ENCODE assay signal across 8 mouse cellular contexts in the genomic region with DNA sequence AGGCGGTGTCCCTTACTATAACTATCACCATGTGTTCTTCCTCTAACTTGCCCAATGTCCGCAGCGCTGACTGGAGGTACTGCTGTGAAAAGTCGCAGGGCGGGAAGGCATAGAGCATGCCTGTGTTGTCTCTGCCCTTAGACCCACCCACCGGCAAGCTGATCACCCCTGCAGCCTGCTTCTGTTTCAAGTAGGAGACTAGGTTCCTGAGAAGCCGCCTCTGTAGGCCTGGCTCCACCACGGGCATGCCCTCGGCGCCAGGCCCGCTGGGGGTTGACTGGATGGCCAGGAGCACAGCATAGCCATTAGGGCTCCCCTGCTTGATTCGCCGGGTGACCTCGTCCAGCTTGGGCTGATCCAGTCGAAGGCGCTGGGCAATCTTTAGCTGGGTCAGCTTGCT. TPM values are rescaled to one million over a fixed set of nuclear protein-coding genes. Genes with fewer than 3 reads are reported as not detected.
A peak's percentile ranks its signal among the peaks of the same experiment; 100 is the strongest.
DNase-seq lines count a peak whose midpoint lies in the region; ATAC-seq and TF ChIP-seq lines count a peak whose summit lies in the region.

No protein-coding gene starts in this region.

- H3K4me2 ChIP-seq in kidney, postnatal 0 days (ENCODE audit: low read length): peak overlapping the region; percentile 91
- peak overlapping the region; percentile 87 for H3K4me2 ChIP-seq in forebrain, embryonic 11.5 days (ENCODE audit: low read depth, low read length, severe bottlenecking)
- peak overlapping the region; percentile 98 for H3K4me2 ChIP-seq in stomach, embryonic 16.5 days (ENCODE audit: low read depth, low read length)

- no peak overlapping the region for H3K27ac ChIP-seq in kidney, postnatal 0 days
- H3K27ac ChIP-seq in forebrain, embryonic 11.5 days (ENCODE audit: low read depth, low read length): no peak overlapping the region
- H3K27ac ChIP-seq in stomach, embryonic 16.5 days (ENCODE audit: low read length): no peak overlapping the region

- H3K9ac ChIP-seq in kidney, postnatal 0 days (ENCODE audit: low read depth, low read length): 0 out of 2 replicates have a peak overlapping the region, but pooled peaks have one; percentile 49
- peak overlapping the region; percentile 95 for H3K9ac ChIP-seq in forebrain, embryonic 11.5 days (ENCODE audit: low read length)
- peak overlapping the region; percentile 98 for H3K9ac ChIP-seq in stomach, embryonic 16.5 days (ENCODE audit: low read length)

- peaks cover 21% of the 10 kb centered on the region for H3K4me1 ChIP-seq in kidney, postnatal 0 days (replicated peaks; ENCODE audit: insufficient read depth, low read length)
- H3K4me1 ChIP-seq in forebrain, embryonic 11.5 days (replicated peaks; ENCODE audit: control insufficient read depth, insufficient read depth, low read length): peaks cover 27% of the 10 kb centered on the region
- H3K4me1 ChIP-seq in stomach, embryonic 16.5 days (ENCODE audit: control insufficient read depth, insufficient read depth, low read length): peaks cover 44% of the 10 kb centered on the region

- peak; percentile 11 for DNase-seq in kidney, postnatal 0 days (ENCODE audit: low spot score)
- DNase-seq in kidney, adult 9 months: no peak
- DNase-seq in MEL-GATA-1-ER (ENCODE audit: extremely low read depth, low read depth) (peak; percentile 41), liver (peak; percentile 29)
- peak; percentile 60 for DNase-seq in forebrain, embryonic 11.5 days (ENCODE audit: low spot score)
- no peak for DNase-seq in gastrocnemius, adult 8-10 months (ENCODE audit: low spot score in 2 of 2)
- no peak for DNase-seq in urinary bladder, postnatal 36 days (ENCODE audit: low spot score in 2 of 2)

- H3K36me3 ChIP-seq in kidney, postnatal 0 days (ENCODE audit: insufficient read depth, low read length): peaks cover 31% of the 10 kb centered on the region
- H3K36me3 ChIP-seq in forebrain, embryonic 11.5 days (ENCODE audit: control insufficient read depth, insufficient read depth, low read length): peaks cover 8% of the 10 kb centered on the region
- H3K36me3 ChIP-seq in stomach, embryonic 16.5 days (ENCODE audit: control insufficient read depth, insufficient read depth, low read length): peaks cover 4% of the 10 kb centered on the region; the same call in 1 of the 2 replicates

- no peaks in the 10 kb centered on the region for H3K27me3 ChIP-seq in kidney, postnatal 0 days (ENCODE audit: insufficient read depth, low read length)
- H3K27me3 ChIP-seq in forebrain, embryonic 11.5 days (ENCODE audit: control insufficient read depth, insufficient read depth, low read length): no peaks in the 10 kb centered on the region
- no peaks in the 10 kb centered on the region for H3K27me3 ChIP-seq in stomach, embryonic 16.5 days (ENCODE audit: control insufficient read depth, insufficient read depth, low read length)

- H3K9me3 ChIP-seq in kidney, postnatal 0 days (replicated peaks; ENCODE audit: low read length): no peaks in the 10 kb centered on the region
- no peaks in the 10 kb centered on the region for H3K9me3 ChIP-seq in forebrain, embryonic 11.5 days (ENCODE audit: control insufficient read depth, low read length)
- no peaks in the 10 kb centered on the region for H3K9me3 ChIP-seq in stomach, embryonic 16.5 days (replicated peaks; ENCODE audit: control insufficient read depth, low read length)

- 23% methylated on average over 16 of the region's 16 CpGs for WGBS in kidney, postnatal 0 days
- WGBS in forebrain, embryonic 11.5 days: 51% methylated on average over 16 of the region's 16 CpGs
- 25% methylated on average over 16 of the region's 16 CpGs for WGBS in stomach, embryonic 16.5 days

- peak overlapping the region; percentile 94; the same call in 1 of the 2 replicates for H3K4me3 ChIP-seq in kidney, postnatal 0 days (replicated peaks; ENCODE audit: low read depth, low read length)
- H3K4me3 ChIP-seq in forebrain, embryonic 11.5 days (ENCODE audit: low read depth, low read length): peak overlapping the region; percentile 95
- H3K4me3 ChIP-seq in stomach, embryonic 16.5 days (replicated peaks; ENCODE audit: low read length): peak overlapping the region; percentile 74

- ATAC-seq in kidney, postnatal 0 days (replicated peaks; ENCODE audit: low FRiP score, low read depth): no peak
- ATAC-seq in forebrain, embryonic 11.5 days (replicated peaks; ENCODE audit: low FRiP score): no peak
- no peak for ATAC-seq in stomach, embryonic 16.5 days (ENCODE audit: insufficient read depth, low FRiP score)

- TF ChIP-seq CTCF in kidney, postnatal 0 days (IDR thresholded peaks at IDR 0.05; ENCODE audit: low read depth): no peak

RNA-seq across cellular contexts. Expression of a gene that starts 2.9 kb away (rescaled TPM):
- 6.7 and 8.4 TPM in 2 replicates for polyA plus RNA-seq in kidney, postnatal 0 days (2015; fragmentation: Nextera tagmentation; extraction: Ambion mirVana)
- polyA plus RNA-seq in forebrain, embryonic 11.5 days (2014; fragmentation: Nextera tagmentation; extraction: Ambion mirVana): 35.6 and 43.6 TPM in 2 replicates
- 5.1 and 5.2 TPM in 2 replicates for polyA plus RNA-seq in stomach, embryonic 16.5 days (2015; fragmentation: Nextera tagmentation; extraction: Ambion mirVana)
- 1 to 10 TPM; 3.3 to 6.3 (median 4.1) TPM for total RNA-seq in gastrocnemius, adult 8-10 months (2022)

RNA-seq across cellular contexts. Expression of a gene that starts 7.5 kb away (rescaled TPM):
- 240 and 245 TPM in 2 replicates for polyA plus RNA-seq in kidney, postnatal 0 days (2015; fragmentation: Nextera tagmentation; extraction: Ambion mirVana)
- polyA plus RNA-seq in forebrain, embryonic 11.5 days (2014; fragmentation: Nextera tagmentation; extraction: Ambion mirVana): 242 and 264 TPM in 2 replicates
- polyA plus RNA-seq in stomach, embryonic 16.5 days (2015; fragmentation: Nextera tagmentation; extraction: Ambion mirVana): 339 and 351 TPM in 2 replicates
- 10 to 100 TPM; 29.5 to 36.0 (median 34.7) TPM for total RNA-seq in gastrocnemius, adult 8-10 months (2022)

Comparison
In these comparisons a context has a peak if more than half of its experiments do, and no peak if none do; other contexts are left out.
1. DNase-seq: peak in kidney, postnatal 0 days (single experiment), MEL-GATA-1-ER (single experiment), forebrain, embryonic 11.5 days (single experiment) and liver (single experiment); none in kidney, adult 9 months (single experiment), gastrocnemius, adult 8-10 months (0 of 2) and urinary bladder, postnatal 36 days (0 of 2).
2. Peak in every context shown above with its lines, with median percentiles within 50 percentile points of each other: H3K4me2 ChIP-seq, H3K4me3 ChIP-seq and H3K9ac ChIP-seq.